Mouse (Mus musculus) midbrain, embryonic 16.5 days (tissue): ENCODE measurements around the gene Stox2. TPM values are rescaled to one million over a fixed set of nuclear protein-coding genes. Genes with fewer than 3 reads are reported as not detected.

Source experiments
- ATAC-seq: fragments of 200-750 bp; cut with Nextera tagmentation; 2 replicates; pipeline ENCODE4 v1.8.0; 2017; ENCODE audit warnings: moderate TSS enrichment
- H3K27ac ChIP-seq: fragments of 300-500 bp; sonication (generic); 2 replicates; pipeline ENCODE4 v1.5.1; 2014; ENCODE audit warnings: mild to moderate bottlenecking, low read length, mixed read lengths
- H3K27me3 ChIP-seq: fragments of 300-500 bp; sonication (generic); 2 replicates; pipeline ENCODE4 v1.6.1; 2014; ENCODE audit warnings: low read depth, low read length, mixed read lengths; ENCODE audit not compliant: control insufficient read depth, insufficient read depth
- H3K36me3 ChIP-seq: fragments of 300-500 bp; sonication (generic); 2 replicates; pipeline ENCODE4 v1.6.1; 2014; ENCODE audit warnings: mild to moderate bottlenecking, low read length, moderate library complexity, mixed read lengths; ENCODE audit not compliant: control insufficient read depth, insufficient read depth
- H3K4me1 ChIP-seq: fragments of 300-500 bp; sonication (generic); 2 replicates; pipeline ENCODE4 v1.6.1; 2014; ENCODE audit warnings: mild to moderate bottlenecking, low read length, mixed read lengths; ENCODE audit not compliant: control insufficient read depth, insufficient read depth
- H3K4me2 ChIP-seq: fragments of 300-500 bp; sonication (generic); 2 replicates; pipeline ENCODE4 v1.6.1; 2014; ENCODE audit warnings: mild to moderate bottlenecking, low read length, mixed read lengths
- H3K4me3 ChIP-seq: fragments of 300-500 bp; sonication (generic); 2 replicates; pipeline ENCODE4 v1.5.1; 2014; ENCODE audit warnings: low read depth, mild to moderate bottlenecking, low read length, moderate library complexity, mixed read lengths
- H3K9ac ChIP-seq: fragments of 300-500 bp; sonication (generic); 2 replicates; pipeline ENCODE4 v1.6.1; 2014; ENCODE audit warnings: low read depth, low read length, mixed read lengths
- H3K9me3 ChIP-seq: fragments of 300-500 bp; sonication (generic); replicated peaks from 2 replicates; pipeline ENCODE4 v1.6.1; 2014; ENCODE audit warnings: mild to moderate bottlenecking, low read length, mixed read lengths; ENCODE audit not compliant: control insufficient read depth, poor library complexity, severe bottlenecking
- WGBS: fragments of 180-500 bp; shearing (Covaris S2); extraction: QIAGEN DNeasy Blood & Tissue Kit; methylation state at CpG from one replicate; pipeline ENCODE4 v1.1.7; 2014; 5-methylcytosine and 5-hydroxymethylcytosine counted together
- polyA plus RNA-seq: library from polyadenylated mRNA; unstranded; fragments of >200 nt; fragmentation: Nextera tagmentation; extraction: Ambion mirVana; gene quantifications from 2 replicates; pipeline ENCODE4 v1.2.1, GENCODE M21; 2015

Gene Stox2
- polyA plus RNA-seq, 1 experiment from 2014 or later: 37.8 TPM

DNA sequence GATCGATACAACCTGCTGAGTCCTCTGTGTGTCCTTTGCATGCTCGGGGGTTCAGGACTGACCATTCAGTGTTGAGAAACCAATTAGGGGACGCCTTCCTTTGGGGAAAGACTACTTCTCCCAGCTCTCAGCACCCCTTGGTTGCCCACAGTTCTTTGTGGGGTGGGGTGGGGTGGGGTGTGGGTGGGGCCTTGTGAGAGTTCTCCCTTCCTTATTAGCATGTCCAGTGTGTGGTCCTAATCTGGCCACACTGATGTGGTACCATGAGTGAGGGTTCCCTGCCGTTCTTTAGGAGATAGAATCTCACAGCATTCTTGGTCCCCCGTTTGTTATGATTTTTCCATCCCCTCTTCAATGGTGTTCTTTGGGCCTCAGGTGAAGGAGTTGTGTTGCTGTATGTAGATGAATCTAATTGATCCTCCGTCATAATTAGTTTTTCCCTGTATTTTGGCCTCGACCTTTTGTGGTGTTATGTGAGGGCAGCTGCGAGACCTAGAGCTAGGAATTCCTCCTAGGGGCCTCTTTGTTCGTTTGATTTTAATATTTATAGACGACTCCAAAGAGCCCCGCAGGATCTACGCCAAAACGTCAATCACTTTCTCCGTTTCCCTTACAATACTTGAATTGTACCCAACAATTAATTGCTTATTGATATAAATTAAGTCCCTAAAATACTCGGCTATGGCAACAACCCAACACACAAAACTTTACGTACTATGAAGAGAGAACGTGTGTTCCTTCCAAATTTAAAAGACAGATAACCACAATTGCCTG, 182.9 kb downstream of the Stox2 start:
- 27% methylated on average over 17 of the region's 17 CpGs for WGBS
- no peak overlapping the region for H3K27ac ChIP-seq
- no peaks in the 10 kb centered on the region for H3K27me3 ChIP-seq

DNA sequence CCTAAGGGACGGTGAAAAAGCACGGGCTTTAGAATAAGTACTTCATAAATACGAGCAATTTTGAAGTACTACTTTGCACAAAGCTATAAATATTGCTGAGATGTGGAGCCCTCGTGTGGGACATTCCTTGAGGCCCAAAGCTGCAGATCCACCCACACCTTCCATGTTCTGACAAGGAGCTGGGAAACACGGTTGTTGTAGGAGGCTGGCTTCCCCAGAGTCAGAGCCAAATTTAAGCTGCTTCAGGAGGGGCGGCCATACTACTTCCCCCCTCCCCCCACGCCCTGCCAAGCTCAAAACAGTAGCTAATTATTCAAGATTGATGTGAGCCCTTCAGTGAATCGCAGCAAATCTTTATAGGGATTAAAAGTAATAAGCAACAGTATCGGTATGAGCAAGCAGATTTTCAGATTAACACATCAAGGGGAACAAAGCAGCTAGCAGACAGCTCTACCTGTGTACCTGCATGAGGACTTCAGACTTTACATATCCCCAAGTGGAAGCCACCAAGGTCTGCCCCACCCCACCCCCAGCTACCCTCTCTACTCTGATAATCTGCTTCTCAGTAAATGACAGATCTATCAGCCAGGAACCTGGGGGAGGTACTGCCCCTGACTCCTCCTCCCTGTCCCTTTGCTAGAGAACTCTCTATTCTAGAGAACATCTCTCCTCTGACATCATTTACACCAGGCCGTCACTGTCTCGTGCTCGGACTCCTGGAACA, 185.2 kb downstream of the Stox2 start:
- Histone ChIP-seq H3K9me3 (no peaks in the 10 kb centered on the region), H3K27ac (no peak overlapping the region), H3K4me3 (no peak overlapping the region), H3K4me1 (peaks cover 28% of the 10 kb centered on the region), H3K9ac (no peak overlapping the region), H3K27me3 (no peaks in the 10 kb centered on the region), H3K4me2 (no peak overlapping the region), H3K36me3 (no peaks in the 10 kb centered on the region)
- WGBS: 38% methylated on average over 12 of the region's 12 CpGs
- ATAC-seq: peak; percentile 52; the same call in 1 of the 2 replicates

More for the DNA sequence above, 182.9 kb downstream of the Stox2 start:
- no peak overlapping the region for H3K4me3 ChIP-seq
- H3K9me3 ChIP-seq: no peaks in the 10 kb centered on the region
- H3K4me1 ChIP-seq: peaks cover 35% of the 10 kb centered on the region
- H3K36me3 ChIP-seq: no peaks in the 10 kb centered on the region
- no peak for ATAC-seq
- no peak overlapping the region for H3K9ac ChIP-seq
- no peak overlapping the region for H3K4me2 ChIP-seq

DNA sequence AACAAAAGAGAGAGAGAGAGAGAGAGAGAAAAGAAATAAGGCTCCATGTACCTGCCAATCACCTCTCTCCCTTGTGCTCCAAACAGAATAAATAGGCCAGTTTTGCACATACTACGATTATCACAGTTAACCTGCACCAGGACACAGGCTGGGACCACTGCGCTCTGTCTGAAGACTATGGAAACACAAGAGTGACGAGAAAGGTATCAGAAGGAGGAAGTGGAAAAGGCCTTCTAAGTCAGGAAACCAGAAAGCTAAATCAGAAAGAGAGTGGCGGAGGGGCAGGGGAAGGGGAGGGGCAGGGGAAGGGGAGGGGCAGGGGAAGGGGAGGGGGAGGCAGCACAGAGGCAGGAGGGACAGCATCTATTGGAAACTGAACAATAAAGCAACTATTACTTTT, 195.3 kb downstream of the Stox2 start:
- Histone ChIP-seq H3K36me3 (no peaks in the 10 kb centered on the region), H3K4me1 (peaks cover 14% of the 10 kb centered on the region), H3K4me3 (no peak overlapping the region), H3K9me3 (no peaks in the 10 kb centered on the region), H3K4me2 (no peak overlapping the region), H3K27ac (no peak overlapping the region), H3K27me3 (no peaks in the 10 kb centered on the region), H3K9ac (no peak overlapping the region)
- 84% methylated on average over 3 of the region's 4 CpGs for WGBS
- ATAC-seq: no peak

GRCm38 (mm10) chr8:47245116-47245515, 201.0 kb downstream of the Stox2 start:
- no peak overlapping the region for H3K4me3 ChIP-seq
- H3K4me1 ChIP-seq: peaks cover 49% of the 10 kb centered on the region
- WGBS: 53% methylated on average over 4 of the region's 4 CpGs
- H3K27ac ChIP-seq: 0 out of 2 replicates have a peak overlapping the region, but pooled peaks have one; percentile 38
- ATAC-seq: no peak
- no peak overlapping the region for H3K9ac ChIP-seq
- no peaks in the 10 kb centered on the region for H3K36me3 ChIP-seq
- no peaks in the 10 kb centered on the region for H3K27me3 ChIP-seq
- no peaks in the 10 kb centered on the region for H3K9me3 ChIP-seq
- no peak overlapping the region for H3K4me2 ChIP-seq

- H3K27me3 ChIP-seq: no peaks in the 10 kb centered on the region
- H3K36me3 ChIP-seq: no peaks in the 10 kb centered on the region
- peak overlapping the region; percentile 76 for H3K4me2 ChIP-seq
- no peak overlapping the region for H3K4me3 ChIP-seq
- 76% methylated on average over 15 of the region's 15 CpGs for WGBS
- H3K9ac ChIP-seq: peak overlapping the region; percentile 47; the same call in 1 of the 2 replicates
- H3K4me1 ChIP-seq: peaks cover 58% of the 10 kb centered on the region
- H3K9me3 ChIP-seq: no peaks in the 10 kb centered on the region
- no peak for ATAC-seq
- H3K27ac ChIP-seq: peak overlapping the region; percentile 89
Observed at GRCm38 (mm10) chr8:47244202-47244601, 202.0 kb downstream of the Stox2 start.

DNA sequence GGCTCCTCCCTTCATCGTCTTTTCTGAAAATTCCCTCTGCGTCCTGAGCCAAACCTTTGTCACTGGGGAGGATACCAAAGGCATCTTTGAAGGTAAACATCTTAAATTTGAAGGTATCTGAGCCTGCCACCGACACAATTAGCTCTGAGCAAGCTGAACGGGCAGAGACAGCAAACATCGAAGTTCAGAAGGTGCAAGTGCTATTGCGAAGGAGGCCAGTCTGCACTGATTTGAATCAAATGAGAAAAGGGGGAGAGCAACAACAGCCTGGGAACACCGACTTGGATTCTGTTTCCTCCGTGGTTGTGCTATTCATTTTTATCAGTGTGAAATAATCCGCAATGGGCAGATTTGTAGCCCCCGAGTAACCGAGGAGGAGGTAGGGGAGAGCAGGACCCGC, 202.5 kb downstream of the Stox2 start:
- peaks cover 61% of the 10 kb centered on the region for H3K4me1 ChIP-seq

DNA sequence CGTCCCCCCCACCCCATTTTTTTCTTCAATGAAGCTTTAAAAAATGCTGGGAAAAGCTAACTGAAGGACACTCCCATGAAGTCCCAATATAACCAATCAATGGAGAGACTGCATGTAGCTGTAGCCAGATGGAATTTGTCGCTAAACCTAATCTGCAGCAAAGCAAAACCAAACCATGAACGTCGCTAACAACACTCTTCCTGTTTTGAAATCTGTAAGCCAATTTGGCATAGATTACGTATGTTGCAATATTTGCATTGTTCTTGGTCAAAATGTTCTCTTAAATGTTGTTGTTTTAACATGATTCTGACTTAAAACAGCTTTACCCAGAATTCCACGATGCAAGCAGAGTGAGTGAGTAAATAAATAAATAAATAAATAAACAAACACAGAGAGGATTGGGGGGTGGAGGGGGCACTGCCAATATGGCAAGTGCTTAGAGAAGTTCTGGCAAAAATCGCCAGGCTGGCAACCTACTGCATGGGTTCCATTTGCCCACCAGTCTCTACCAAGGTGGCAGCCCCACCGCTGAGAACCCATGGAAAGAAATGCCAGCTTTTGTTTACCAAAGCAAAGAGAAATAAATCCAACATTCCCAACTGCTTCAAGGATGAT, 203.0 kb downstream of the Stox2 start:
- H3K9me3 ChIP-seq: no peaks in the 10 kb centered on the region
- peak; percentile 71 for ATAC-seq
- peaks cover 65% of the 10 kb centered on the region for H3K4me1 ChIP-seq
- H3K9ac ChIP-seq: peak overlapping the region; percentile 47; the same call in 1 of the 2 replicates
- H3K36me3 ChIP-seq: no peaks in the 10 kb centered on the region
- H3K4me2 ChIP-seq: peak overlapping the region; percentile 76
- 10% methylated on average over 8 of the region's 8 CpGs for WGBS
- peak overlapping the region; percentile 41 for H3K4me3 ChIP-seq
- H3K27ac ChIP-seq: peak overlapping the region; percentile 89
- no peaks in the 10 kb centered on the region for H3K27me3 ChIP-seq

More for the DNA sequence above, 202.5 kb downstream of the Stox2 start:
- Histone ChIP-seq H3K36me3 (no peaks in the 10 kb centered on the region), H3K4me2 (peak overlapping the region; percentile 76), H3K9me3 (no peaks in the 10 kb centered on the region), H3K27ac (peak overlapping the region; percentile 89), H3K27me3 (no peaks in the 10 kb centered on the region), H3K9ac (peak overlapping the region; percentile 47), H3K4me3 (peak overlapping the region; percentile 41)
- ATAC-seq: no peak
- 17% methylated on average over 12 of the region's 12 CpGs for WGBS

GRCm38 (mm10) chr8:47242207-47243004, 203.8 kb downstream of the Stox2 start:
- H3K27me3 ChIP-seq: no peaks in the 10 kb centered on the region
- H3K4me1 ChIP-seq: peaks cover 65% of the 10 kb centered on the region
- peak overlapping the region; percentile 66 for H3K9ac ChIP-seq
- WGBS: 3% methylated on average over 17 of the region's 17 CpGs
- H3K27ac ChIP-seq: peak overlapping the region; percentile 89
- peak overlapping the region; percentile 41 for H3K4me3 ChIP-seq
- no peaks in the 10 kb centered on the region for H3K9me3 ChIP-seq
- H3K4me2 ChIP-seq: peak overlapping the region; percentile 76
- peak; percentile 97 for ATAC-seq
- H3K36me3 ChIP-seq: no peaks in the 10 kb centered on the region
